Mouse (Mus musculus): ENCODE data around the gene AC161166.1.

GRCm38 (mm10) chr7:24487403-24487802 is 24.9 kb downstream of the AC161166.1 start:
- TF ChIP-seq CTCF (IDR thresholded peaks at IDR 0.05; ENCODE audit: low read depth, low read length) (no peak), GATA2 (IDR thresholded peaks at IDR 0.05; ENCODE audit: borderline replicate concordance, low read depth, low read length) (no peak)

All from G1E (cell line).